Mouse (Mus musculus) limb, embryonic 14.5 days (tissue): ENCODE results near the gene Asic2. TPM values are rescaled to one million over a fixed set of nuclear protein-coding genes. Genes with fewer than 3 reads are reported as not detected.

Source experiments
- ATAC-seq: fragments of 200-750 bp; cut with Nextera tagmentation; 2 replicates; pipeline ENCODE4 v1.8.0; 2017; ENCODE audit warnings: low read depth, moderate number of reproducible peaks, moderate TSS enrichment; ENCODE audit not compliant: low FRiP score
- DNase-seq: peaks from one replicate; pipeline ENCODE4 v3.0.0-alpha.2; 2015; ENCODE audit warnings: low spot score
- H3K27ac ChIP-seq: fragments of 300-500 bp; sonication (generic); replicated peaks from 2 replicates; pipeline ENCODE4 v1.5.1; 2014; ENCODE audit warnings: low read depth, mild to moderate bottlenecking, low read length, moderate library complexity, mixed read lengths
- H3K27me3 ChIP-seq: fragments of 300-500 bp; sonication (generic); 2 replicates; pipeline ENCODE4 v1.6.1; 2014; ENCODE audit warnings: low read length, mixed read lengths; ENCODE audit not compliant: control insufficient read depth, insufficient read depth
- H3K36me3 ChIP-seq: fragments of 300-500 bp; sonication (generic); 2 replicates; pipeline ENCODE4 v1.6.1; 2014; ENCODE audit warnings: mild to moderate bottlenecking, low read length, moderate library complexity, mixed read lengths; ENCODE audit not compliant: control insufficient read depth, insufficient read depth
- H3K4me1 ChIP-seq: fragments of 300-500 bp; sonication (generic); 2 replicates; pipeline ENCODE4 v1.6.1; 2014; ENCODE audit warnings: antibody characterized with exemption, low read length, mixed read lengths; ENCODE audit not compliant: control insufficient read depth, insufficient read depth
- H3K4me2 ChIP-seq: fragments of 300-500 bp; sonication (generic); replicated peaks from 2 replicates; pipeline ENCODE4 v1.6.1; 2014; ENCODE audit warnings: low read depth, mild to moderate bottlenecking, low read length, moderate library complexity; ENCODE audit not compliant: severe bottlenecking
- H3K4me3 ChIP-seq: fragments of 300-500 bp; sonication (generic); replicated peaks from 2 replicates; pipeline ENCODE4 v1.5.1; 2014; ENCODE audit warnings: low read length
- H3K9ac ChIP-seq: fragments of 300-500 bp; sonication (generic); 2 replicates; pipeline ENCODE4 v1.6.1; 2014; ENCODE audit warnings: mild to moderate bottlenecking, low read depth, low read length, moderate library complexity; ENCODE audit not compliant: severe bottlenecking
- H3K9me3 ChIP-seq: fragments of 300-500 bp; sonication (generic); 2 replicates; pipeline ENCODE4 v1.6.1; 2016; ENCODE audit warnings: low read length; ENCODE audit not compliant: control insufficient read depth
- POLR2A ChIP-seq: fragments of 200-500 bp; IDR thresholded peaks from 2 replicates; pipeline ENCODE4 v1.8.0; 2012; ENCODE audit warnings: inconsistent platforms, mild to moderate bottlenecking, moderate library complexity, borderline replicate concordance; ENCODE audit not compliant: insufficient read depth, insufficient read length; ENCODE audit errors: extremely low read depth
- WGBS: fragments of 180-500 bp; shearing (Covaris S2); extraction: QIAGEN DNeasy Blood & Tissue Kit; methylation state at CpG from one replicate; pipeline ENCODE4 v1.1.7; 2014; 5-methylcytosine and 5-hydroxymethylcytosine counted together
- polyA plus RNA-seq, 2 experiments: library from polyadenylated mRNA; depleted of rRNA in 1 of 2; stranded (reverse) in 1 of 2; unstranded in 1 of 2; fragments of >200 nt; fragmentation: Nextera tagmentation in 1 of 2; extraction: Ambion mirVana in 1 of 2; gene quantifications; 2 replicates each; pipeline versions ENCODE4 v1.2.1 to v1.2.3; 2012 to 2014

Gene Asic2
- polyA plus RNA-seq, 2 experiments: 0.72 to 1.3 TPM

GRCm38 (mm10) chr11:80886365-80886764 is 1081.9 kb downstream of the Asic2 start:
- DNase-seq (no peak), ATAC-seq (no peak)
- Histone ChIP-seq H3K4me3 (no peak overlapping the region), H3K27me3 (no peaks in the 10 kb centered on the region), H3K36me3 (no peaks in the 10 kb centered on the region), H3K9me3 (no peaks in the 10 kb centered on the region), H3K4me1 (no peaks in the 10 kb centered on the region), H3K9ac (no peak overlapping the region), H3K4me2 (no peak overlapping the region), H3K27ac (no peak overlapping the region)
- no peak for TF ChIP-seq POLR2A
- 67% methylated on average over 7 of the region's 7 CpGs for WGBS

- Histone ChIP-seq H3K9me3 (no peaks in the 10 kb centered on the region), H3K27ac (no peak overlapping the region), H3K36me3 (no peaks in the 10 kb centered on the region), H3K9ac (no peak overlapping the region), H3K4me1 (no peaks in the 10 kb centered on the region), H3K4me2 (no peak overlapping the region), H3K27me3 (no peaks in the 10 kb centered on the region), H3K4me3 (no peak overlapping the region)
- no peak for ATAC-seq
- no peak for DNase-seq
- WGBS: 82% methylated on average over 6 of the region's 6 CpGs
- TF ChIP-seq POLR2A: no peak
Measured at GRCm38 (mm10) chr11:80884521-80885231, 1083.6 kb downstream of the Asic2 start.

- 76% methylated on average over 7 of the region's 7 CpGs for WGBS
- Histone ChIP-seq H3K4me3 (no peak overlapping the region), H3K4me1 (peaks cover 2% of the 10 kb centered on the region; the same call in 1 of the 2 replicates), H3K9me3 (no peaks in the 10 kb centered on the region), H3K27ac (no peak overlapping the region), H3K36me3 (no peaks in the 10 kb centered on the region), H3K9ac (no peak overlapping the region), H3K4me2 (no peak overlapping the region), H3K27me3 (no peaks in the 10 kb centered on the region)
- TF ChIP-seq POLR2A: no peak
- DNase-seq (no peak), ATAC-seq (no peak)
Measured at GRCm38 (mm10) chr11:80882229-80882810, 1085.9 kb downstream of the Asic2 start.

- DNase-seq: no peak
- 87% methylated on average over 2 of the region's 2 CpGs for WGBS
- no peak overlapping the region for H3K9ac ChIP-seq
- H3K4me2 ChIP-seq: no peak overlapping the region
- no peaks in the 10 kb centered on the region for H3K27me3 ChIP-seq
- H3K9me3 ChIP-seq: no peaks in the 10 kb centered on the region
- peaks cover 8% of the 10 kb centered on the region for H3K4me1 ChIP-seq
- no peak for ATAC-seq
- TF ChIP-seq POLR2A: no peak
- no peak overlapping the region for H3K4me3 ChIP-seq
- no peak overlapping the region for H3K27ac ChIP-seq
- H3K36me3 ChIP-seq: no peaks in the 10 kb centered on the region
Measured at GRCm38 (mm10) chr11:80878026-80878425, 1090.2 kb downstream of the Asic2 start.

GRCm38 (mm10) chr11:80877131-80877651 is 1091.1 kb downstream of the Asic2 start:
- Histone ChIP-seq H3K27ac (0 out of 2 replicates have a peak overlapping the region, but pooled peaks have one; percentile 52), H3K9me3 (no peaks in the 10 kb centered on the region), H3K36me3 (no peaks in the 10 kb centered on the region), H3K27me3 (no peaks in the 10 kb centered on the region), H3K9ac (no peak overlapping the region), H3K4me3 (no peak overlapping the region), H3K4me1 (peaks cover 8% of the 10 kb centered on the region), H3K4me2 (0 out of 2 replicates have a peak overlapping the region, but pooled peaks have one; percentile 7)
- DNase-seq: peak; percentile 58
- WGBS: 42% methylated on average over 11 of the region's 11 CpGs
- no peak for TF ChIP-seq POLR2A
- ATAC-seq: no peak
